Mouse (Mus musculus): ENCODE data around the gene Ankfy1. TPM values are rescaled to one million over a fixed set of nuclear protein-coding genes. Genes with fewer than 3 reads are reported as not detected.
A peak's percentile ranks its signal among the peaks of the same experiment; 100 is the strongest.
"Not testable (repeated sequence)": the region's sequence is repeated elsewhere in the genome, so short reads cannot be mapped to it uniquely, and the experiment has no call there.

Gene Ankfy1
- polyA plus RNA-seq, 1 experiment from 2014 or later, result 28.7 TPM

- Histone ChIP-seq H3K4me1 (ENCODE audit: control insufficient read depth, insufficient read depth, low read length) (no peaks in the 10 kb centered on the region), H3K4me2 (no peak overlapping the region), H3K9ac (ENCODE audit: low read length) (no peak overlapping the region), H3K36me3 (ENCODE audit: control insufficient read depth, insufficient read depth, low read length) (peaks cover 10% of the 10 kb centered on the region; the same call in 1 of the 2 replicates), H3K9me3 (ENCODE audit: control insufficient read depth, low read length) (no peaks in the 10 kb centered on the region), H3K4me3 (ENCODE audit: low read depth, low read length) (no peak overlapping the region), H3K27ac (ENCODE audit: low read depth, low read length) (no peak overlapping the region), H3K27me3 (ENCODE audit: control insufficient read depth, insufficient read depth, low read length) (no peaks in the 10 kb centered on the region)
- DNase-seq (ENCODE audit: low spot score, missing footprints), result peak; percentile 41
- 86% methylated on average over 4 of the region's 4 CpGs for WGBS
- no peak for ATAC-seq (ENCODE audit: low FRiP score)
These were observed 45.2 kb downstream of the Ankfy1 start for GRCm38 (mm10) chr11:72734840-72735518.

DNA sequence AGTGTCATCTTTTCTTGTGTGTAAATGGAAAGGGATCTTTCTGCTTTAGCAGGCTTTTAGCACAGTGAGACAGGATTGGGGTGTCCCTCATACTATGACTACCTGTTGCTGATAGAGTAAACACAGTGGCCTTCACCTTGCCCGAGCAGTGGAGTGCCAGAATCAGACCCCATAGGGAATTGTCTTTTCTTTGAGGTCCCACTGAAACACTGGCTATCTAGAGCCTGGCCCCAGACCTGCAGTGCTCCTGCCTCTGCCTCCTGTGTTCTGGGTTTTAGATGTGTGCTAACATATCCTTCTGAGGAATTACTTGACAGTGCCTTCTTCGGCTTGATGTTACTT is 45.7 kb downstream of the Ankfy1 start:
- DNase-seq (ENCODE audit: low spot score, missing footprints) (peak; percentile 66), ATAC-seq (ENCODE audit: low FRiP score) (no peak)
- Histone ChIP-seq H3K4me3 (ENCODE audit: low read depth, low read length) (no peak overlapping the region), H3K27me3 (ENCODE audit: control insufficient read depth, insufficient read depth, low read length) (no peaks in the 10 kb centered on the region), H3K9ac (ENCODE audit: low read length) (no peak overlapping the region), H3K36me3 (ENCODE audit: control insufficient read depth, insufficient read depth, low read length) (peaks cover 12% of the 10 kb centered on the region; the same call in 1 of the 2 replicates), H3K27ac (ENCODE audit: low read depth, low read length) (no peak overlapping the region), H3K9me3 (ENCODE audit: control insufficient read depth, low read length) (no peaks in the 10 kb centered on the region), H3K4me1 (ENCODE audit: control insufficient read depth, insufficient read depth, low read length) (no peaks in the 10 kb centered on the region), H3K4me2 (no peak overlapping the region)
- WGBS, result 82% methylated on average over 2 of the region's 2 CpGs

DNA sequence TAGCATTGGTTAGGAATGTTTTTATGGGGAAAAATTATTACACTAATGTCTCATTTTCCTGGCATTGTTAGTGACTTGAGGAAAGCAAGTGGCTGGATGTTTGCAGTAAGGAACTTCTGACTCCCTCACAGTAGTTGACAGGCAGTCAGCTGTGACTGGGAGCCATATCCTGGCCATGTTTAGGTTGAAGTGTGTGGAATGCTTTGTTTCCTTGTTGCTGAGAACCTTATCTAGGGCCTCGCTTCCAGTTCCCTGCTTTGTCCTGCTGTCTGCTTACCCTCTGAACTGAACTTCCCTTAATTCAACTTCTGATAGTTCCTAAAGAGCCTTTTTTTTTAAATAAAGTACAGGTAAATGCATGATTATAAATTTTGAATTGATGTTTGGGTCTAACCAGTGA is 46.5 kb downstream of the Ankfy1 start:
- DNase-seq (ENCODE audit: low spot score, missing footprints), result peak; percentile 56
- whole genome bisulfite sequencing, result 81% methylated on average over 1 of the region's 1 CpGs
- Histone ChIP-seq H3K4me1 (ENCODE audit: control insufficient read depth, insufficient read depth, low read length) (no peaks in the 10 kb centered on the region), H3K9ac (ENCODE audit: low read length) (no peak overlapping the region), H3K4me2 (no peak overlapping the region), H3K27me3 (ENCODE audit: control insufficient read depth, insufficient read depth, low read length) (no peaks in the 10 kb centered on the region), H3K9me3 (ENCODE audit: control insufficient read depth, low read length) (no peaks in the 10 kb centered on the region), H3K36me3 (ENCODE audit: control insufficient read depth, insufficient read depth, low read length) (peaks cover 6% of the 10 kb centered on the region; the same call in 1 of the 2 replicates), H3K4me3 (ENCODE audit: low read depth, low read length) (no peak overlapping the region), H3K27ac (ENCODE audit: low read depth, low read length) (no peak overlapping the region)
- ATAC-seq (ENCODE audit: low FRiP score), result no peak

- not testable (repeated sequence) for H3K9ac ChIP-seq (ENCODE audit: low read length); H3K4me1 ChIP-seq (ENCODE audit: control insufficient read depth, insufficient read depth, low read length); H3K27ac ChIP-seq (ENCODE audit: low read depth, low read length); H3K27me3 ChIP-seq (ENCODE audit: control insufficient read depth, insufficient read depth, low read length); H3K4me2 ChIP-seq; ATAC-seq (ENCODE audit: low FRiP score); H3K9me3 ChIP-seq (ENCODE audit: control insufficient read depth, low read length); H3K36me3 ChIP-seq (ENCODE audit: control insufficient read depth, insufficient read depth, low read length); H3K4me3 ChIP-seq (ENCODE audit: low read depth, low read length)
- DNase-seq (ENCODE audit: low spot score, missing footprints), result peak; percentile 56
- WGBS, result 95% methylated on average over 5 of the region's 5 CpGs
These were observed 47.7 kb downstream of the Ankfy1 start for GRCm38 (mm10) chr11:72737517-72737916.

DNA sequence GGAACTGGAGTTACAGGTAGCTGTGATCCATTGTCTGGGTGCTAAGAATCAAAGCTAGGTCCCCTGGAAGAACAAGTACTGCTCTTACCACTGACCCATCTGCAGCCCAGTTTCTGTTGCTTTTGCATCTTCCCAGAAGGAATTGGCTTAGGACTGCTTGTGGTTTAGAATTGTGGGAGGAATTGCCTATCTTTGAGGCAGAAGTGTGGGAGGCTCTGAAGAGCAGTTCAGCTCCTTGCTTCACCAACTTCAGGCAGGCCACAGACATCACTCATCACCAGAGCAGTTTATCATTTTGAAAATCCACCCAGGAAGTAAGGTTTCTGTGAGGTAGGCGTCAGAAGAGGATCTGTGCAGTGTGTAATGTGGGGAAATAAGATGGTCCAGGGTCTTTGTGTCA is 49.2 kb downstream of the Ankfy1 start:
- DNase-seq (ENCODE audit: low spot score, missing footprints) (no peak), ATAC-seq (ENCODE audit: low FRiP score) (no peak)
- no peak overlapping the region for H3K27ac ChIP-seq (ENCODE audit: low read depth, low read length)
- H3K9me3 ChIP-seq (ENCODE audit: control insufficient read depth, low read length), result no peaks in the 10 kb centered on the region
- peaks cover 2% of the 10 kb centered on the region; the same call in 1 of the 2 replicates for H3K36me3 ChIP-seq (ENCODE audit: control insufficient read depth, insufficient read depth, low read length)
- no peak overlapping the region for H3K9ac ChIP-seq (ENCODE audit: low read length)
- H3K4me1 ChIP-seq (ENCODE audit: control insufficient read depth, insufficient read depth, low read length), result no peaks in the 10 kb centered on the region
- H3K4me2 ChIP-seq, result no peak overlapping the region
- H3K27me3 ChIP-seq (ENCODE audit: control insufficient read depth, insufficient read depth, low read length), result no peaks in the 10 kb centered on the region
- no peak overlapping the region for H3K4me3 ChIP-seq (ENCODE audit: low read depth, low read length)
- 97% methylated on average over 1 of the region's 1 CpGs for WGBS

DNA sequence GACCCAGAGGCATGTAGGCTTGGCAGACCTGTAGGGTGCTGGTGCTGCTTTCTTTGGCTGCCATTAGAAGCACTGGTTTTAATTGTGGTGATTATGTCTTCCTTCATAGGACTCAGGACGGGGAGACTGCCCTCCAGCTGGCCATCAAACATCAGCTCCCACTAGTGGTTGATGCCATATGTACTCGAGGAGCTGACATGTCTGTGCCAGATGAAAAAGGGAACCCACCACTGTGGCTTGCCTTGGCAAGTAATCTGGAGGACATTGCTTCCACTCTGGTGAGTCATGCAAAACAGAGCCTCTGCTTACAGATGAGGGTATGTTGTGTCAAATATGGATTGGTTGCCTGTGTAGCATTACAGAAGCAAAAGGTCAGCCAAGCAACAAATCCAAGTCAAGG is 62.1 kb downstream of the Ankfy1 start:
- Histone ChIP-seq H3K36me3 (ENCODE audit: control insufficient read depth, insufficient read depth, low read length) (peaks cover 19% of the 10 kb centered on the region), H3K9ac (ENCODE audit: low read length) (no peak overlapping the region), H3K9me3 (ENCODE audit: control insufficient read depth, low read length) (no peaks in the 10 kb centered on the region), H3K4me3 (ENCODE audit: low read depth, low read length) (no peak overlapping the region), H3K4me1 (ENCODE audit: control insufficient read depth, insufficient read depth, low read length) (no peaks in the 10 kb centered on the region), H3K27ac (ENCODE audit: low read depth, low read length) (no peak overlapping the region), H3K27me3 (ENCODE audit: control insufficient read depth, insufficient read depth, low read length) (no peaks in the 10 kb centered on the region), H3K4me2 (no peak overlapping the region)
- DNase-seq (ENCODE audit: low spot score, missing footprints), result no peak
- WGBS, result 56% methylated on average over 2 of the region's 2 CpGs
- no peak for ATAC-seq (ENCODE audit: low FRiP score)

DNA sequence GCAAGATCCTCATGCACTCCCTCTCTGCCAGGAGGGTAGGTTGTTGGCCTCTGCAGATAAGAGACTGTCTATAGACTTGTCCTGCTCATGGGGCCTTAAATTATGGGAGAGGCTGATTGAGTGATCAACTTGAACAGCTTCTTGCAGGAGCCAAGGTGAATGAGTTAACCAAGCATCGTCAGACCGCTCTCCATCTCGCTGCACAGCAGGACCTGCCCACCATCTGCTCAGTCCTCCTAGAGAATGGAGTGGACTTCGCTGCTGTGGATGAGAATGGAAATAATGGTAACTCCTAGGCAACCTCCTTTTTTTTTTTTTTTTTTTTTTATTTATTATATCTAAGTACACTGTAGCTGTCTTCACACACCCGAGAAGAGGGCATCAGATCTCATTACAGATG is 68.5 kb downstream of the Ankfy1 start:
- Histone ChIP-seq H3K4me2 (no peak overlapping the region), H3K36me3 (ENCODE audit: control insufficient read depth, insufficient read depth, low read length) (peaks cover 17% of the 10 kb centered on the region), H3K9me3 (ENCODE audit: control insufficient read depth, low read length) (no peaks in the 10 kb centered on the region), H3K9ac (ENCODE audit: low read length) (no peak overlapping the region), H3K27ac (ENCODE audit: low read depth, low read length) (no peak overlapping the region), H3K4me3 (ENCODE audit: low read depth, low read length) (no peak overlapping the region), H3K4me1 (ENCODE audit: control insufficient read depth, insufficient read depth, low read length) (no peaks in the 10 kb centered on the region), H3K27me3 (ENCODE audit: control insufficient read depth, insufficient read depth, low read length) (no peaks in the 10 kb centered on the region)
- ATAC-seq (ENCODE audit: low FRiP score) (no peak), DNase-seq (ENCODE audit: low spot score, missing footprints) (no peak)
- 91% methylated on average over 5 of the region's 5 CpGs for WGBS

- Histone ChIP-seq H3K4me3 (ENCODE audit: low read depth, low read length) (no peak overlapping the region), H3K4me2 (no peak overlapping the region), H3K9ac (ENCODE audit: low read length) (no peak overlapping the region), H3K36me3 (ENCODE audit: control insufficient read depth, insufficient read depth, low read length) (peaks cover 21% of the 10 kb centered on the region), H3K27ac (ENCODE audit: low read depth, low read length) (no peak overlapping the region), H3K9me3 (ENCODE audit: control insufficient read depth, low read length) (no peaks in the 10 kb centered on the region), H3K4me1 (ENCODE audit: control insufficient read depth, insufficient read depth, low read length) (no peaks in the 10 kb centered on the region), H3K27me3 (ENCODE audit: control insufficient read depth, insufficient read depth, low read length) (no peaks in the 10 kb centered on the region)
- ATAC-seq (ENCODE audit: low FRiP score) (no peak), DNase-seq (ENCODE audit: low spot score, missing footprints) (no peak)
- 94% methylated on average over 6 of the region's 6 CpGs for WGBS
These were observed 69.8 kb downstream of the Ankfy1 start for GRCm38 (mm10) chr11:72759581-72759980.

- Histone ChIP-seq H3K9me3 (ENCODE audit: control insufficient read depth, low read length) (no peaks in the 10 kb centered on the region), H3K9ac (ENCODE audit: low read length) (no peak overlapping the region), H3K4me2 (no peak overlapping the region), H3K4me3 (ENCODE audit: low read depth, low read length) (no peak overlapping the region), H3K27me3 (ENCODE audit: control insufficient read depth, insufficient read depth, low read length) (no peaks in the 10 kb centered on the region), H3K27ac (ENCODE audit: low read depth, low read length) (no peak overlapping the region), H3K36me3 (ENCODE audit: control insufficient read depth, insufficient read depth, low read length) (peaks cover 17% of the 10 kb centered on the region), H3K4me1 (ENCODE audit: control insufficient read depth, insufficient read depth, low read length) (no peaks in the 10 kb centered on the region)
- 83% methylated on average over 1 of the region's 1 CpGs for WGBS
- no peak for DNase-seq (ENCODE audit: low spot score, missing footprints)
- no peak for ATAC-seq (ENCODE audit: low FRiP score)
These were observed 71.0 kb downstream of the Ankfy1 start for GRCm38 (mm10) chr11:72760781-72761180.
